Mouse (Mus musculus) frontal cortex, adult 2 months (tissue): ENCODE results near the gene Chmp6. TPM values are rescaled to one million over a fixed set of nuclear protein-coding genes. Genes with fewer than 3 reads are reported as not detected.

ENCODE experiments used
- DNase-seq, 2 experiments: peaks; one replicate each; pipeline ENCODE4 v3.0.0; 2022; ENCODE audit warnings: low spot score in 1 of 2; ENCODE audit errors: extremely low spot score in 1 of 2
- polyA plus RNA-seq: library from polyadenylated mRNA; depleted of rRNA; stranded (reverse); fragments of >200 nt; gene quantifications from 2 replicates; pipeline ENCODE4 v1.2.3, GENCODE M21; 2012

The Chmp6 gene
- polyA plus RNA-seq, 1 experiment = 45.3 TPM

DNA sequence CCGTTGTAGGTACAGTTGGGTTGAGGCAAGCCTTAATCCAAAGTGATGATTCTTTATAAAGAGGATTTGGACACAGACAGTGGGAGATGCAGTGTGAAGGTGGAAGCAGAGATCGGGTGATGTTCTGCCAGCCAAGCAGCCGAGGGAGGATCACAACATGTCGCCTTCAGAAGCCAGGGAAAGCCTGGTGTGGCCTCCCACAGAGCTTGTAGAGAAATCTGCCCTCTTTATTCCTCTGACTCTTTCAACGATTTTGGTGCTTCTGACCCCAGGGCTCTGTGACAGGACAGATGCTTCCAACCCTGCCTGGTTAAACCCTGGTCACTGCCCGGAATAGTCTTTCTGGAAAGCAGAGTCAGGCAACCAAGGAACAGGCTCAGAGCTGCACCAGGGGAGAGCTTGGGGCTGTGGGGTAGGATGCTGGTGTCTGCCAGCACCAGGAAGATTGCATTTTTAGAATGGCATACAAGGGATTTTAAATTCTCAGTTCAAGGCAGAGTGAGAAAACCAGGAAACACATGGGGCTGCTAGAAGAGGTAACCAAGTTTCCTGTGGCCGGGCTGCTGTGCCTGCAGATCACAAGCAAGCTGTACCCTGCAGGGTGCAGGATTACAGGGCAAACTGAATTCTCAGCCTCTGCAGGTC is 6.1 kb upstream of the Chmp6 start:
- DNase-seq = peak in 1 of 2 experiments; percentile 73

DNA sequence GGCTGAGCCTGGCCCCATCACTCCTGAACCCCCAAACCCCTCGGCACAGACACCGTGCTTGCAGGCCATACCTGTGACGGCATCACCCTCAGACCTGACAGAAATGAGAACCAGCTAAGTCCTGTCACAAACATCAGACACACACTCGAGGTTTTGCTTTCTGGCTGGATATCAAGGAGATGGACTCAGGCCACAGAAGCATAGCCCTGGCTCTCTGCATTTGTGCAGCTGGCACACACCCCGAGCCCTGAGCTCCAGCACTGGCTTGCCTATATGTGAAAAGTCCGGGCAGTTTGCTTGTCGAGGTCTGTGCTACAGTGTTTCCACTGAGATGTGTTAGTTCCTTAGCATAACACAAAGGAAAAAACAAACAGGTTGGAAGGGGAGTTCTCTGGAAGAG is 5.5 kb upstream of the Chmp6 start:
- no peak for DNase-seq

- DNase-seq = peak in 1 of 2 experiments; percentile 90
Observed at GRCm38 (mm10) chr11:119909436-119909835, 3.8 kb upstream of the Chmp6 start.

GRCm38 (mm10) chr11:119912845-119913244 is 396 bp upstream of the Chmp6 start:
- DNase-seq = no peak

GRCm38 (mm10) chr11:119913935-119914314 is 684 bp downstream of the Chmp6 start:
- no peak for DNase-seq

GRCm38 (mm10) chr11:119914381-119914780 is 1.1 kb downstream of the Chmp6 start:
- DNase-seq = no peak

DNA sequence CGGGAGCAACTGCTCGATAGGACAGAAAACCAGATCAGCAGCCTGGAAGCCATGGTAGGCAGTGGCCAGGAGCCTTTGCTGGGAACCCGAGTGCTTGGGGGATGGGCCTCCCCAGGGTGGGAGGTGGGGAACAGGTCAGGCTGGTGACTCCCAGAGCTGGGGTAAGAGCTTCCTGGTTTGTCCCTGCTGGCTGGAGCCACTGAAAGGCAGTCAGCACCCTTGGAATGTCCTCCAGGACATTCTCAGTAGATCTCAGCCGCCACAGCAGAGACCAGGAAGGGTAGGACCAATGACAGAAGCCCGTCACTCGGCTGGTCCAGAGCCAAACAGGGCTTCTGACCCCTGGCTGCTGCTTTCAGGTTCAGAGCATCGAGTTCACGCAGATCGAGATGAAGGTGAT is 2.4 kb downstream of the Chmp6 start:
- no peak for DNase-seq

GRCm38 (mm10) chr11:119916102-119916790 is 3.0 kb downstream of the Chmp6 start:
- DNase-seq = no peak

DNA sequence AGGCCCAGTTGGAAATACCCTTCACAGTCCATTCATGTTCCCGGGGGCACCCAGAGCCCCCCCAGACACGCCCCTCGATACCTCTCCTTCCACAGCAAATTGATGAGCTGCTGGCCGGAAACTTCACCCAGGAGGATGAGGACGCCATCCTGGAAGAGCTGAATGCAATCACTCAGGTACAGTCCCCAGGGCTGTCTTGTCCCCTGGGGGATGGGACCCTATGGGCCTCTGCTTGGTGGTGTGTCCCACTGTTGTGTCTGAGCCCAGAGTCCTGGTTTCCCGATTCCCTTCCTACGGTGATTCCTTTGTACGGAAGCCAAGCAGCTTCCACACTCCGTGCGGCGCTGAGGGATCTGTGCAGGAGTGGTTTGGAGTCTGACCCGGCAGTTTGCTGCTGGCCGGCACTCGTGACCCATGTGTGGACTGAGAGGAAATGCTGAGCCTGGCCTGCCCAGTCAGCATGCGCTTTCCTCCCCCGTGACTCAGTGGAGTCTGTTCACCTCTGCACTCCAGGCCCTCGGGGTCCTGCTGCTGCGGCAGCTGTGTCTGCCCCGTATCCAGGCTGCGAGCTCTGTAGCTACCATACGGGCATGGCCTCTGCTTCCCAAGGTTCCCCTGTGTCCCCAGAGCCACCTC is 3.7 kb downstream of the Chmp6 start:
- DNase-seq = no peak

DNA sequence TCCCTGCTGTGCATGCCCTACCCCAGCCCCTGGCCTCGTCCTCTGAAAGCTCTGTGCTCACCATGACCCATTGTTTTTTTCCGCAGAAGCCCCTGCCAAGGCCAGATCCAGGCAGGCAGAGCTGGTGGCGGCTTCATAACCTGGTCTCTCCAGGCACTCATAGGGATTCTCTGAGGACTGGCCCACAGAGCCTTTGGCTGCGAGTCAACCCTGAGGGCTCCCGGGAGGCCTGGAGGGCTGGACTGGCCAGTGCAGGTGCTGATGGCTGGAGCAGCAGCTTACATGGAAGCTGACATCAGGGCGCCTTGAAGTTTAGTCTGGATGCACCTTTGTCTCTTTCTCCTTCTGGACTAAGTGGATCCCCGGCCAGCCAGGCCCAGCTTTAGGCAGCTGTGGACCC is 5.3 kb downstream of the Chmp6 start:
- DNase-seq = no peak

DNA sequence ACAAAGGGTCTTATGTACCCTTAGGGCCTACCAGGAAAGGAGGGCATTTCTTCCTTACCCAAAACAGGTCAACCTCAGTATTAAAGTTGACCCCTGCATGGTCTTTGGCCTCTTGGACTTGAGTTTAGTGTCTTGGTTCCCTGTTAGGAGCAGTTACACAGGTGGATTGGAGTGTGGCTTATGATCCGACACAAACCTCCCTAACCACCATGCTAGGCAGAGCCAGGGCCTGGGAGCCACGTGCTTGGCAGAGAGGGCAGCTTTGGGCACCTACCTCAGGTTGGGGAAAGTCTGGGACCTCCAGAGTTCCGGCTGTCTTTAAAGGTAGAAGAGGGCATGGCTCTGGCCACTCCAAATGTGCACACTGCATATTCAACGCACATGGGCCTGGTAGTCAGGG is 6.2 kb downstream of the Chmp6 start:
- DNase-seq = no peak

- peak in 1 of 2 experiments; percentile 86 for DNase-seq
Observed at GRCm38 (mm10) chr11:119919897-119920296, 6.7 kb downstream of the Chmp6 start.

GRCm38 (mm10) chr11:119920668-119921067 is 7.4 kb downstream of the Chmp6 start:
- DNase-seq = no peak

DNA sequence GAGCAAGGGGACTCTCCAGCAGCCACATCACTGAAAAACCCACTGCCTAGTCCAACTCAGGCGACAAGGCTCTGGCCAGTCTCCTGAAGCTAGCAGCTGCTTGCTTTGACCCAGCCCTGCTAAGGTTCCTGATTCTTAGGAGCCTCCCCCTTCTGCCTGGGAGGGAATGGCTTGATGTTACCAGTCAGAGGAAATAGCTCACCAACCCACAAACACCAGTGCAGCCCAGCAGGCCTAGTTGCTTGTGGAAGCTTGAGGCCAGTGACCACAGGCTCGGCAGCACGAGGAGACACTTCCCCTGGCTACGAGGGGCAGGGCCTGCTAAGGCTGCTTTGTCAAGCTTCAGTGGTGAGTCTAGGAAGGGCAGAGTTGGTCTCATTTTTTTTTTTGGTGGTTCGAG is 11.9 kb downstream of the Chmp6 start:
- no peak for DNase-seq

DNA sequence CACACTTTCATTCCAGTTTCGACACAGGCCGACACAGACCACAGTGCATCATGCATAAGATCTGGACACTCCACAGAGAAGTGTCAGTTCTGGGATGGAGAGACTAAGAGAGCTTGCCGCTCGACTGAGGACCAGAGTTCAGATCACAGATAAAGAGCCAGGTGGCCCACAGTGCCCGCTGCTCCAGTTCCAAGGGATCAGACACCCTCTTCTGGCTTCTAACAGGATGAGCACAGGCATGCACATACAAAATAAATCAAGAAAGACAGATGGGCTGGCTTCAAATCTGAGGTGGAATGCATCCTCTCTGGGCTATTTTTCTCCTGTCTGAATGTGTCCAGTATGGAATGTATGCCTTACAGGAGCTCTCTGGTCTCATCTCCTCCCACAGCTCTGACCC is 13.5 kb downstream of the Chmp6 start:
- no peak for DNase-seq

DNA sequence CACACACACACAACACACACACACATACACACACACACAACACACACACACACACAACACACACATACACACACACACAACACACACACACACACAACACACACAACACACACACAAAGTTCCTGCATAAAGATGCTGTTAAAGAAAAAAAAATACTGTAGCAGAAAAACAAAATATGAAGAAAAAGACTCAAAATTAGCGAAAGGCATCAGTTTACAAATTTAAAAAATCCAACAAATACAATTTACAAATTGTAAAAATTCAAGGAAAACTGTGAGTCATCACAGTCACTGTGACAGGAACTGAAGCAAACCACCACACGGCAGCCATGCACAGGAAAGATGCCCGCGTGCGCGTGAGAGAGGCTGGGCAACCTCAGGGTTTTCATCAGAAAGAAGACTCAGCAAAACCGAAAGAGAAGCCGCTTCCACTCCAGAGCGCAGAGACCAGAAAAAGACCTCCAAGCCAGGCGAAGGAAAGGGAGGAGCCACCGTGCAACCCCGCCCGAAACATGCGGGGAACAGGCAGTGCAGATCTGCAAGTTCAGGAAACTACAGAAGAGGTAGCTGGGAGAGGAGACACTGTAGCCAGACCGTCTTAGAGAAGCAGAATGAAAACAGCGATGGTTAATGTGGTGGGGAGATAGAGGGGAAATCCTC is 14.9 kb downstream of the Chmp6 start:
- DNase-seq = peak in 1 of 2 experiments; percentile 66

GRCm38 (mm10) chr11:119929603-119930265 is 16.5 kb downstream of the Chmp6 start:
- DNase-seq = no peak

GRCm38 (mm10) chr11:119931809-119932208 is 18.6 kb downstream of the Chmp6 start:
- DNase-seq = no peak

DNA sequence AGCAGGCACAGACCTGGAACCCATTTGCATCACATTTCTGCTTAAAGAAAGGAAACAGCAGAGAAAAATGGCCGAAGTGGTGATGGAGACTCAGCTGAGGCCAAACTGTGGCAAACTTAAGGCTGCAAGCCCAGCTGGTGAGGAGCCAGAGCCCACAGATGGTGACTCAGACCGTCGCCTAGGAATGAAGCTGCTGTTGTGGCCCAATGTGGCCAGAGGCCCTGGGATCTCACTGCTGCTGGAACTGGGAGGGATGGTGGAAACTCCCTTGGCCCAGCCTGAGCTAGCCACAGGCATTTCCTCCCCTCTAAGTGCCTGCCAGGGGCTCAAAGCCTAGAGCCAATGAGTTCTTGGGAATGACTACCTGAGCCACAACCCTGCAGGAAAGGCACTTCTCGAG is 19.9 kb downstream of the Chmp6 start:
- DNase-seq = no peak

DNA sequence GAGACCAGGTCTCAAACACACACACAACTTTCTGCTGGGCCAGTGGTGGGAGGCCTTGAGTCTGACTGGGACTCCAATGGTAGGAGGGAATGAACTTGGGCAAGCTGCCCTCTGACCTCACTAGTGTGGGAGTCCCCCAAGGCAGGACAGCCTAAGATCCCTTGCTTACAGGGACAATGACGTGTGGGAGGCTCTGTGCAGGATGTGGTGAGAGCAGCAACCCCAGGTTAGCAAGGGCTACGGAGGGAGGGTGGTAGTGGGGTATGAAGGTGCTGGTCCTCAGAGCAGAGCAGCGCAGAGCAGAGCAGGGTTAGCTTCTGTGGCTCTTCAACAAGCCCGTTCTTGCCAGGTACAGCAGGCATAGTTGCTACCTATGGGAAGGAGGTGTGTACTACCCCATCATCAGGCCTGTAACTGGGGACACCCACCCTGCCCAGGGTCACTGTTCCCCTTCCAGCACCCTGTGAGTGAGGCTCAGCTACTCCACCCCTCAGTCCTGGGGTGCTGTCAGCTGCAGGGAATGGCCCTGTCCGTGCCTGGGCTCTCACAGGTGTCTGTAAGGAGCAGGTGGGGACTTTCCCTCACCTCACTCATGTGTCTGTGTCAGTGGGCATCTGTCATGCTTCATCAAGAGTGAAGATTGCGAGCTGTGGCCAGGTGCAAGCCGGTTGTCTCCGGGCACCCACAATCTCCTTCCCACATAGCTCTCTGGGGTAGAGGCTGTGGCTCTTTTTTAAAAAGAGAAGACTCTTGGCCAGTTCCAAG is 20.8 kb downstream of the Chmp6 start:
- no peak for DNase-seq
